Mouse (Mus musculus): ENCODE results near the gene Fryl. TPM values are rescaled to one million over a fixed set of nuclear protein-coding genes. Genes with fewer than 3 reads are reported as not detected.

Fryl gene
- polyA plus RNA-seq, 1 experiment from 2014 or later: 38.7 TPM

- Histone ChIP-seq H3K9ac (no peak overlapping the region), H3K9me3 (replicated peaks) (no peaks in the 10 kb centered on the region), H3K4me2 (no peak overlapping the region), H3K27ac (ENCODE audit: poor library complexity, severe bottlenecking) (no peak overlapping the region), H3K36me3 (no peaks in the 10 kb centered on the region), H3K4me3 (no peak overlapping the region), H3K4me1 (replicated peaks) (peaks cover 13% of the 10 kb centered on the region), H3K27me3 (replicated peaks) (no peaks in the 10 kb centered on the region)
- no peak for ATAC-seq (ENCODE audit: insufficient number of reproducible peaks, low FRiP score)
These were observed 27.6 kb upstream of the Fryl start for GRCm38 (mm10) chr5:73284046-73284445.

GRCm38 (mm10) chr5:73280567-73280850 is 24.1 kb upstream of the Fryl start:
- 73% methylated on average over 4 of the region's 4 CpGs for WGBS
- no peak for ATAC-seq (ENCODE audit: insufficient number of reproducible peaks, low FRiP score)
- no peak overlapping the region for H3K4me3 ChIP-seq
- H3K27me3 ChIP-seq (replicated peaks): no peaks in the 10 kb centered on the region
- no peak overlapping the region for H3K4me2 ChIP-seq
- no peak overlapping the region for H3K9ac ChIP-seq
- peak overlapping the region; percentile 63; the same call in 1 of the 2 replicates for H3K27ac ChIP-seq (ENCODE audit: poor library complexity, severe bottlenecking)
- H3K36me3 ChIP-seq: no peaks in the 10 kb centered on the region
- peaks cover 13% of the 10 kb centered on the region for H3K4me1 ChIP-seq (replicated peaks)
- H3K9me3 ChIP-seq (replicated peaks): no peaks in the 10 kb centered on the region

- Histone ChIP-seq H3K4me1 (replicated peaks) (peaks cover 13% of the 10 kb centered on the region), H3K9ac (no peak overlapping the region), H3K4me2 (peak overlapping the region; percentile 19; the same call in 1 of the 2 replicates), H3K4me3 (no peak overlapping the region), H3K27ac (ENCODE audit: poor library complexity, severe bottlenecking) (peak overlapping the region; percentile 86), H3K9me3 (replicated peaks) (no peaks in the 10 kb centered on the region), H3K27me3 (replicated peaks) (no peaks in the 10 kb centered on the region), H3K36me3 (no peaks in the 10 kb centered on the region)
- ATAC-seq (ENCODE audit: insufficient number of reproducible peaks, low FRiP score): peak; percentile 66
- WGBS: 38% methylated on average over 4 of the region's 4 CpGs
These were observed 23.5 kb upstream of the Fryl start for GRCm38 (mm10) chr5:73279732-73280566.

GRCm38 (mm10) chr5:73279190-73279589 is 22.8 kb upstream of the Fryl start:
- no peaks in the 10 kb centered on the region for H3K9me3 ChIP-seq (replicated peaks)
- WGBS: 50% methylated on average over 10 of the region's 10 CpGs
- H3K4me1 ChIP-seq (replicated peaks): peaks cover 13% of the 10 kb centered on the region
- H3K36me3 ChIP-seq: no peaks in the 10 kb centered on the region
- no peak overlapping the region for H3K9ac ChIP-seq
- no peaks in the 10 kb centered on the region for H3K27me3 ChIP-seq (replicated peaks)
- peak overlapping the region; percentile 19; the same call in 1 of the 2 replicates for H3K4me2 ChIP-seq
- H3K4me3 ChIP-seq: no peak overlapping the region
- H3K27ac ChIP-seq (ENCODE audit: poor library complexity, severe bottlenecking): peak overlapping the region; percentile 86
- ATAC-seq (ENCODE audit: insufficient number of reproducible peaks, low FRiP score): no peak

- H3K27me3 ChIP-seq (replicated peaks): no peaks in the 10 kb centered on the region
- no peak overlapping the region for H3K4me2 ChIP-seq
- no peaks in the 10 kb centered on the region for H3K36me3 ChIP-seq
- H3K4me3 ChIP-seq: no peak overlapping the region
- 64% methylated on average over 2 of the region's 2 CpGs for WGBS
- H3K9me3 ChIP-seq (replicated peaks): no peaks in the 10 kb centered on the region
- H3K9ac ChIP-seq: no peak overlapping the region
- ATAC-seq (ENCODE audit: insufficient number of reproducible peaks, low FRiP score): no peak
- no peak overlapping the region for H3K27ac ChIP-seq (ENCODE audit: poor library complexity, severe bottlenecking)
- peaks cover 24% of the 10 kb centered on the region for H3K4me1 ChIP-seq (replicated peaks)
These were observed 18.5 kb upstream of the Fryl start for GRCm38 (mm10) chr5:73274941-73275340.

DNA sequence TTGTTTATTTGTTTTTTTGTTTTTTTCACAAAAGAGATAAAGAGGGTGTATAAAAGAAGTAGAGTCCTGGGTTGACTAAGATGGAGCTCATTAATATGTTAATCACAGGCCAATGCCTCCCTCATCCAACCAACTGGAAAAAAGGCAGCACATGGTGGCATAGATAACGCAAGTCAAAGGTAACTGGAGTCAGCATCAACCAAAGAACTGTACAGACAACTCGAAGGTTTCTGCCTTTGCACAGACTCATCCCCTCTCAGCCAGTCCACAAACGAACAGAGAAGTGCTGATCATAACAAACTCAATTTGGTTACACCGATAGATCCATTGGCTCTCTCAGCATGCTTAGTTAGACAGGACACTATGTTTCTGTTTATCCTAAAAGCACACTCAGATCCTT is 16.8 kb upstream of the Fryl start:
- H3K4me2 ChIP-seq: no peak overlapping the region
- 74% methylated on average over 4 of the region's 4 CpGs for WGBS

GRCm38 (mm10) chr5:73270612-73271011 is 14.2 kb upstream of the Fryl start:
- Histone ChIP-seq H3K27me3 (replicated peaks) (no peaks in the 10 kb centered on the region), H3K36me3 (no peaks in the 10 kb centered on the region), H3K4me1 (replicated peaks) (peaks cover 20% of the 10 kb centered on the region), H3K9ac (no peak overlapping the region), H3K27ac (ENCODE audit: poor library complexity, severe bottlenecking) (peak overlapping the region; percentile 66), H3K4me3 (no peak overlapping the region), H3K4me2 (peak overlapping the region; percentile 5; the same call in 1 of the 2 replicates), H3K9me3 (replicated peaks) (peaks cover 6% of the 10 kb centered on the region; the same call in 1 of the 2 replicates)
- 29% methylated on average over 6 of the region's 6 CpGs for WGBS
- ATAC-seq (ENCODE audit: insufficient number of reproducible peaks, low FRiP score): no peak

More for the DNA sequence above, 16.8 kb upstream of the Fryl start:
- H3K27me3 ChIP-seq (replicated peaks): no peaks in the 10 kb centered on the region
- no peak for ATAC-seq (ENCODE audit: insufficient number of reproducible peaks, low FRiP score)
- no peak overlapping the region for H3K9ac ChIP-seq
- H3K9me3 ChIP-seq (replicated peaks): no peaks in the 10 kb centered on the region
- H3K4me3 ChIP-seq: no peak overlapping the region
- H3K36me3 ChIP-seq: no peaks in the 10 kb centered on the region
- peaks cover 18% of the 10 kb centered on the region for H3K4me1 ChIP-seq (replicated peaks)
- no peak overlapping the region for H3K27ac ChIP-seq (ENCODE audit: poor library complexity, severe bottlenecking)

- WGBS: 68% methylated on average over 11 of the region's 11 CpGs
- H3K27me3 ChIP-seq (replicated peaks): no peaks in the 10 kb centered on the region
- H3K27ac ChIP-seq (ENCODE audit: poor library complexity, severe bottlenecking): no peak overlapping the region
These were observed 12.3 kb upstream of the Fryl start for GRCm38 (mm10) chr5:73268636-73269213.

GRCm38 (mm10) chr5:73265460-73265859 is 9.0 kb upstream of the Fryl start:
- Histone ChIP-seq H3K36me3 (no peaks in the 10 kb centered on the region), H3K4me1 (replicated peaks) (0 out of 2 replicates have a peak, but pooled peaks cover 12% of the 10 kb centered on the region), H3K27ac (ENCODE audit: poor library complexity, severe bottlenecking) (peak overlapping the region; percentile 22; the same call in 1 of the 2 replicates), H3K9ac (no peak overlapping the region), H3K4me2 (no peak overlapping the region), H3K4me3 (no peak overlapping the region), H3K9me3 (replicated peaks) (peaks cover 6% of the 10 kb centered on the region; the same call in 1 of the 2 replicates), H3K27me3 (replicated peaks) (no peaks in the 10 kb centered on the region)
- 26% methylated on average over 5 of the region's 5 CpGs for WGBS
- ATAC-seq (ENCODE audit: insufficient number of reproducible peaks, low FRiP score): no peak

More at GRCm38 (mm10) chr5:73268636-73269213, 12.3 kb upstream of the Fryl start:
- Histone ChIP-seq H3K9me3 (replicated peaks) (peaks cover 6% of the 10 kb centered on the region; the same call in 1 of the 2 replicates), H3K4me1 (replicated peaks) (peaks cover 27% of the 10 kb centered on the region), H3K4me3 (no peak overlapping the region), H3K9ac (no peak overlapping the region), H3K36me3 (no peaks in the 10 kb centered on the region), H3K4me2 (no peak overlapping the region)
- ATAC-seq (ENCODE audit: insufficient number of reproducible peaks, low FRiP score): no peak

DNA sequence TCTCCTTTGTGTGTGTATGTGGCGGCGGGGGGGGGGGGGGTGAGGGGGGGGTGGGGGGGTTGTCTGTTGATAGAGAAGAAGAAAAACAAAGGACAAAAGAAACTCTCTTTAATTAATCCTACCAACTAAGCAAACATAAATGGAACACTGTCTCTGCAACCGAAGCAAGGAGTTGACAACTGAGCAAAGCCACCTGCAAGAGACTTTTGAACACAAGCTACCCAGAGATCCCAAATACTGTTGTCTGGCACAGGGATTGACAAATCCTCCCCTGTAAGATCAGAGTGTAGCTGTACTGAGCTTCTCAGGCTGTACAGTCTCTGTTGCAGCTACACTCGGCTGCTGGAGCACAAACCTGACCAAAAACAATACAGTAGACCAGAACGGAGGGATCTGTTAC is 7.7 kb upstream of the Fryl start:
- Histone ChIP-seq H3K27me3 (replicated peaks) (no peaks in the 10 kb centered on the region), H3K9me3 (replicated peaks) (peaks cover 6% of the 10 kb centered on the region; the same call in 1 of the 2 replicates), H3K9ac (no peak overlapping the region), H3K36me3 (no peaks in the 10 kb centered on the region), H3K27ac (ENCODE audit: poor library complexity, severe bottlenecking) (no peak overlapping the region), H3K4me2 (no peak overlapping the region), H3K4me3 (no peak overlapping the region), H3K4me1 (replicated peaks) (0 out of 2 replicates have a peak, but pooled peaks cover 11% of the 10 kb centered on the region)
- no peak for ATAC-seq (ENCODE audit: insufficient number of reproducible peaks, low FRiP score)
- WGBS: 55% methylated on average over 4 of the region's 5 CpGs

- Histone ChIP-seq H3K27me3 (replicated peaks) (no peaks in the 10 kb centered on the region), H3K27ac (ENCODE audit: poor library complexity, severe bottlenecking) (0 out of 2 replicates have a peak overlapping the region, but pooled peaks have one; percentile 42), H3K4me1 (replicated peaks) (peaks cover 20% of the 10 kb centered on the region), H3K36me3 (no peaks in the 10 kb centered on the region), H3K4me2 (peak overlapping the region; percentile 85), H3K9me3 (replicated peaks) (no peaks in the 10 kb centered on the region), H3K4me3 (peak overlapping the region; percentile 90), H3K9ac (peak overlapping the region; percentile 73)
- ATAC-seq (ENCODE audit: insufficient number of reproducible peaks, low FRiP score): no peak
- 43% methylated on average over 8 of the region's 8 CpGs for WGBS
These were observed 1.3 kb upstream of the Fryl start for GRCm38 (mm10) chr5:73257723-73258122.
